Mouse (Mus musculus) spleen, adult 2 months (tissue): ENCODE results near the gene Sec23b.

ENCODE experiments used
- CTCF ChIP-seq: fragments of 200-500 bp; IDR thresholded peaks from 2 replicates; pipeline ENCODE4 v1.5.1; 2011; ENCODE audit warnings: mild to moderate bottlenecking, inconsistent platforms; ENCODE audit not compliant: insufficient read depth, insufficient read length, insufficient replicate concordance; ENCODE audit errors: extremely low read depth
- POLR2A ChIP-seq: fragments of 200-500 bp; IDR thresholded peaks from 2 replicates; pipeline ENCODE4 v1.6.1; 2011; ENCODE audit warnings: low read depth, low read length, inconsistent platforms

DNA sequence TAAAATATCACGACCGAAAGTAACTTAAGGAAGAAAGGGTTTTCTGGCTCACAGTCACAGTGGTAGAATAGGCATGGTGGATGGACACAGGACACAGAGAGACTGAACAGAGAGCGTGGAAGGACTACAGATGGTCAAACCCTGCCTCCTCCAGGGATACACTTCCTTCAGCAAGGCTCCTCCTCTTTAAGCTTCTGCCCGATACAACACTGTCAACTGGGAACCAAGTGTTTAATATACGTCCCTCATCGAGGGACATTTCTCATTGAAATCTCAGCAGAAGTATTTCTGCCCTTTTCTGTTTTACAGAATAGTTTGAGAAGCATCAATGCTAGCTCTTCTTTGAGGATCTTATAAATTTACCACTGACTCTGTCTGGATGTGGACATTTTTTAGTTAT, 57.9 kb downstream of the Sec23b start:
- TF ChIP-seq CTCF, result no peak
- TF ChIP-seq POLR2A, result no peak
